Mouse (Mus musculus) spleen, postnatal 36 days (tissue): ENCODE results near the gene Atp1a3.
A peak's percentile ranks its signal among the peaks of the same experiment; 100 is the strongest.
"Not testable (repeated sequence)": the region's sequence is repeated elsewhere in the genome, so short reads cannot be mapped to it uniquely, and the experiment has no call there.

Source experiments
- DNase-seq, 2 experiments: peaks; one replicate each; pipeline ENCODE4 v3.0.0; 2022; ENCODE audit warnings: low spot score in 2 of 2, mixed read lengths in 1 of 2

Gene Atp1a3

GRCm38 (mm10) chr7:25005421-25006065 lies at the start of gene Atp1a3:
Gene Atp1a3, minus strand, starts transcription at chr7:25005958.
- no peak for DNase-seq

- no peak for DNase-seq
These were observed 46.8 kb upstream of the Atp1a3 start for GRCm38 (mm10) chr7:25052587-25052986.

- DNase-seq: no peak
These were observed 43.7 kb upstream of the Atp1a3 start for GRCm38 (mm10) chr7:25049295-25049930.

- no peak for DNase-seq
These were observed 41.6 kb upstream of the Atp1a3 start for GRCm38 (mm10) chr7:25047363-25047762.

GRCm38 (mm10) chr7:25044599-25044998 lies 38.8 kb upstream of the Atp1a3 start:
- not testable (repeated sequence) for DNase-seq

- DNase-seq: no peak
These were observed 36.2 kb upstream of the Atp1a3 start for GRCm38 (mm10) chr7:25041921-25042320.

- DNase-seq: peak; percentile 20 to 47
These were observed 30.2 kb upstream of the Atp1a3 start for GRCm38 (mm10) chr7:25035916-25036315.

GRCm38 (mm10) chr7:25034796-25035195 lies 29.0 kb upstream of the Atp1a3 start:
- DNase-seq: no peak

GRCm38 (mm10) chr7:25031528-25031927 lies 25.8 kb upstream of the Atp1a3 start:
- no peak for DNase-seq

GRCm38 (mm10) chr7:25030032-25030753 lies 24.4 kb upstream of the Atp1a3 start:
- peak; percentile 58 to 59 for DNase-seq

GRCm38 (mm10) chr7:25026452-25026851 lies 20.7 kb upstream of the Atp1a3 start:
- no peak for DNase-seq

- no peak for DNase-seq
These were observed 20.2 kb upstream of the Atp1a3 start for GRCm38 (mm10) chr7:25025855-25026439.

GRCm38 (mm10) chr7:25011592-25011991 lies 5.8 kb upstream of the Atp1a3 start:
- no peak for DNase-seq

GRCm38 (mm10) chr7:25010090-25010913 lies 4.5 kb upstream of the Atp1a3 start:
- no peak for DNase-seq

- no peak for DNase-seq
These were observed 3.4 kb upstream of the Atp1a3 start for GRCm38 (mm10) chr7:25009099-25009700.

GRCm38 (mm10) chr7:25008635-25009034 lies 2.9 kb upstream of the Atp1a3 start:
- no peak for DNase-seq

- no peak for DNase-seq
These were observed 2.0 kb upstream of the Atp1a3 start for GRCm38 (mm10) chr7:25007609-25008374.

GRCm38 (mm10) chr7:25006586-25007364 lies 1.0 kb upstream of the Atp1a3 start:
- peak; percentile 8 to 54 for DNase-seq

- DNase-seq: no peak
These were observed 413 bp upstream of the Atp1a3 start for GRCm38 (mm10) chr7:25006171-25006570.

- no peak for DNase-seq
These were observed 952 bp downstream of the Atp1a3 start for GRCm38 (mm10) chr7:25004806-25005205.
